Mouse (Mus musculus): ENCODE results near the gene Krtap22-2.
"Not testable (repeated sequence)": the region's sequence is repeated elsewhere in the genome, so short reads cannot be mapped to it uniquely, and the experiment has no call there.

Krtap22-2 gene

DNA sequence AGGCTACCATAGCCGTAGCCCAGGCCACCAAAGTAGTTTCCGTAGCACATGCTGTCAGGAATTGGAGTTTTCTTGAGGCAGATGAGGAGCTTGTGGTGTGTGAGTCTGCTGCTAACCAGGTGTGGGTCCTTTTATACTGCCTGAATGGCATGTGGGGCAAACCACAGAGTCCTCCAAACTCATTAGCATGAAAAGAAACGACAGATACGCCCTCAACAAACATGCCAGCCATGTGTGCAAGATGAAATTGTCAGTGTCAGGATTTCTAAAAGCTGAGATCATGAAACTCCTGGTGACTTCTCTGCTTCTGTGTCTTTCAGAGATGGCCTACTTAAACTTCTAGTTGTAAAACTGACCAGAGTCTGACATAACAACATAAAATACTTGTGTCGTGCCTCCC is at the start of gene Krtap22-2:
TSS of gene Krtap22-2 (minus strand) at position 101 of the 400 bp plus-strand sequence.
- no peak for DNase-seq (ENCODE audit: low spot score in 2 of 2)

DNA sequence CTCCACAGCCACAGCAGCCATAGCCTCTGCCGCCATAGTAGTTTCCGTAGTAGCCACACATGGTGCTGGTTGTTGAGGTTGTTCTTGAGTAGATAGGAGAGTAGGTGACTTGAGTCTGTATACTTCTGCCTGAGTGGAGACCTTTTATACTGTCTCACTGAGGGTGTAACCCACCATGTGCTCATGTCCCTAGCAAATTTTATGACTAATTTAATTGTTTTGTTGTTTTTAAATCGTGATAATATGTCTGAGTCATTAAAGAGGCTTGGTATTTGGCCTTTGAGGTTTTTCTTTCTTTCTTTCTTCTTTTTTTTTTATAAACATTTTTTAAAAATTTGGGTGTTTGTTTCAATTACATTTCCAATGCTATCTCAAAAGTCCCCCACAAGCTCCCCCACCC is 37.2 kb upstream of the Krtap22-2 start, which contains the start of gene Krtap6-5:
TSS of gene Krtap6-5 (minus strand) at position 101 of the 400 bp plus-strand sequence.
- no peak for DNase-seq (ENCODE audit: low spot score in 2 of 2)

- DNase-seq (ENCODE audit: low spot score in 2 of 2): not testable (repeated sequence)
Measured at GRCm38 (mm10) chr16:89041372-89041771, 30.8 kb upstream of the Krtap22-2 start, which contains the start of gene Gm10228. TSS of gene Gm10228 (minus strand) at chr16:89041472.

- not testable (repeated sequence) for DNase-seq (ENCODE audit: low spot score in 2 of 2)
Measured at GRCm38 (mm10) chr16:89031399-89031798, 20.8 kb upstream of the Krtap22-2 start, which contains the start of gene Krtap6-1. TSS of gene Krtap6-1 (plus strand) at chr16:89031699.

GRCm38 (mm10) chr16:89014984-89015383 is 4.4 kb upstream of the Krtap22-2 start, which contains the start of gene Gm10229:
TSS of gene Gm10229 (plus strand) at chr16:89015284.
- DNase-seq (ENCODE audit: low spot score in 2 of 2): not testable (repeated sequence)

DNA sequence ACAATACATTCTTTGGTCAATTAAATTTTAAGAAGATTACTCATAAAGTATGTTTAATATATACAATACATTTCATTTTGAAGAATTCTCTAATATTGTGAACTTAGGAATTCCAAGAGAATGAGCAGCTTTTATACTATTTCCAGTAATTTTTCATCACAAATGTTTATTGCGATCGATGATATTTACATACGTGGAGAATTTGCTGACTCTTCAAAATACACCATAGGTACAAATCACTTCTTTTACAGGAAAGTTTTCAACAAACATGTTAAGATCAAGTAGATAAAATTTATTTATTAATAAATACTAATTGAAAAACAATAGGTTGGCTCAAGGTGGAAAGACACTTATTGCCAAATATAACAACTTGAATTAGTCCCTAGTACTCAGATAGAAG is 3.4 kb upstream of the Krtap22-2 start:
- no peak for DNase-seq (ENCODE audit: low spot score in 2 of 2)

GRCm38 (mm10) chr16:88962773-88963172 is 47.8 kb downstream of the Krtap22-2 start, which contains the start of gene Krtap16-3:
TSS of gene Krtap16-3 (minus strand) at chr16:88962873.
- no peak for DNase-seq (ENCODE audit: low spot score in 2 of 2)

Measured in left cerebral cortex, adult 9 months (tissue).